Mouse (Mus musculus) adrenal gland, postnatal 25 days (tissue): ENCODE data around the gene Tanc1. TPM values are rescaled to one million over a fixed set of nuclear protein-coding genes. Genes with fewer than 3 reads are reported as not detected.

Experiments used
- DNase-seq: peaks from one replicate; pipeline ENCODE4 v3.0.0; 2021; ENCODE audit warnings: mixed read lengths
- total RNA-seq: library from RNA; stranded (reverse); gene quantifications from 2 replicates; pipeline ENCODE4 v1.2.3, GENCODE M21; 2021

Tanc1 gene
- total RNA-seq, 1 experiment from 2014 or later: 20.6 TPM

- DNase-seq: no peak
Measured at GRCm38 (mm10) chr2:59793337-59793736, 181.5 kb downstream of the Tanc1 start.

GRCm38 (mm10) chr2:59794838-59795237, 183.0 kb downstream of the Tanc1 start:
- DNase-seq: no peak

GRCm38 (mm10) chr2:59798934-59799532, 187.2 kb downstream of the Tanc1 start:
- DNase-seq: no peak

- no peak for DNase-seq
Measured at GRCm38 (mm10) chr2:59799572-59799971, 187.7 kb downstream of the Tanc1 start.

- DNase-seq: no peak
Measured at GRCm38 (mm10) chr2:59800481-59801266, 188.8 kb downstream of the Tanc1 start.

- DNase-seq: no peak
Measured at GRCm38 (mm10) chr2:59802722-59803387, 191.0 kb downstream of the Tanc1 start.

- no peak for DNase-seq
Measured at GRCm38 (mm10) chr2:59805595-59805994, 193.8 kb downstream of the Tanc1 start.

GRCm38 (mm10) chr2:59806038-59806437, 194.2 kb downstream of the Tanc1 start:
- DNase-seq: no peak

- no peak for DNase-seq
Measured at GRCm38 (mm10) chr2:59808608-59809007, 196.8 kb downstream of the Tanc1 start.

GRCm38 (mm10) chr2:59810039-59810438, 198.2 kb downstream of the Tanc1 start:
- DNase-seq: peak; percentile 39

GRCm38 (mm10) chr2:59811247-59811646, 199.4 kb downstream of the Tanc1 start:
- DNase-seq: peak; percentile 18

- DNase-seq: no peak
Measured at GRCm38 (mm10) chr2:59812641-59813040, 200.8 kb downstream of the Tanc1 start.

GRCm38 (mm10) chr2:59813457-59813856, 201.6 kb downstream of the Tanc1 start:
- peak; percentile 15 for DNase-seq

- DNase-seq: no peak
Measured at GRCm38 (mm10) chr2:59814997-59815396, 203.2 kb downstream of the Tanc1 start.

GRCm38 (mm10) chr2:59818663-59819062, 206.8 kb downstream of the Tanc1 start:
- DNase-seq: no peak

GRCm38 (mm10) chr2:59819415-59819814, 207.6 kb downstream of the Tanc1 start:
- no peak for DNase-seq

- DNase-seq: no peak
Measured at GRCm38 (mm10) chr2:59820088-59820487, 208.2 kb downstream of the Tanc1 start.

- no peak for DNase-seq
Measured at GRCm38 (mm10) chr2:59821044-59821443, 209.2 kb downstream of the Tanc1 start.

- peak; percentile 13 for DNase-seq
Measured at GRCm38 (mm10) chr2:59824289-59824688, 212.4 kb downstream of the Tanc1 start.

- DNase-seq: no peak
Measured at GRCm38 (mm10) chr2:59825380-59825779, 213.5 kb downstream of the Tanc1 start.

GRCm38 (mm10) chr2:59828103-59828655, 216.3 kb downstream of the Tanc1 start:
- DNase-seq: no peak

GRCm38 (mm10) chr2:59828777-59829508, 217.1 kb downstream of the Tanc1 start:
- peak; percentile 41 for DNase-seq
